Mouse (Mus musculus): ENCODE measurements around the gene 1600014C23Rik. TPM values are rescaled to one million over a fixed set of nuclear protein-coding genes. Genes with fewer than 3 reads are reported as not detected.

Gene 1600014C23Rik
- 2.7 TPM for polyA plus RNA-seq (2014; fragmentation: Illumina TruSeq; extraction: RNeasy Lipid Tissue Mini Kit (QIAGEN cat#74804); ENCODE audit: low read depth, low replicate concordance)

DNA sequence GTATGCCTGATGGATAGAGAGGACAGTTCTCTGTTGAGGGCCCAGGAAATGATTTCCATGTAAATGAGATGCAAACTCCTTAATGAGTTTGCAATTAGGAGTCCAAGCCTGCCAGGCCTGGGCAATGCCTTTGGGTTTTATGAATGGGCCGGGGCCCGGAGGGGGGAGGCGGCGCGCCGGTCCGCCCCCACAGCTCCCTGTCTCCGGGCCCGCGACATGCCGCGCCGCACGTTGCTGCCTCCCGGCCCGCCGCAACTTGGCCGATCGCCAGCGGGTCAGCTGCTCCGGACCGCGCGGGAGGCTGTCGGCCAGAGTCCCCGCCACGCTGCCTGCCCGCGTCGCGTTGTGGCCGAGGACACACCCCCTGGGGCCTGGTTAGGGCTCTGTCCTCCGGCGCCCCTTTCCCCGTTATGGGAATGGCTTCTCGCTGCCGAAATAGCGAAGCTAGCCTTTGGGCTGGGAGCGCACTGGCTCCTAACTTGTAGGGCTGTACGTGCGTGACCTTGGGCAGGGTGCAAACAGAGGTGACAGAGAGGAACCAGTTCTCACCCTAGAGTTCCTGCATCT is at the start of gene 1600014C23Rik:
Gene 1600014C23Rik, minus strand, starts transcription at position 110 of the 567 bp plus-strand sequence.

DNA sequence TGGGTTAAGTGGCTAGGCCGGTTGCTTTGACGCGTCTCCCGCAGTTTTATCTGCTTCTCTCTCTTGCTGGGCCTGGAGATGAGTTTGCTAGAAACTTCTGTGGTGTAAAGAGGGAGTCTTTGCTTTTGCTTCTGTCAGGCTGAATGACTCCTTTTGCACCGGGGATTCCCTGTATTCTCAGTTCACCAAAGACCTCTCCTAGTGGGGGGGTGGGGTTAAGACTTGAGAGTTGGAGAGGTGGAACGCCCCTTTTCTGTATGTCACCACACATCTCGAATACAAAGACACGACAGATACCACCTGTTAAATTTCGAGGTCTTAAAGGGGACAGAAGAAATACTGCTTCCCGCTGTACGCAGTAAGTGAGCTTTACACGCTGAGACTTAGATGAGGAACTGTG is 46.9 kb downstream of the 1600014C23Rik start, which contains the start of gene Tmem63b:
Gene Tmem63b, minus strand, starts transcription at position 190 of the 400 bp plus-strand sequence.

DNA sequence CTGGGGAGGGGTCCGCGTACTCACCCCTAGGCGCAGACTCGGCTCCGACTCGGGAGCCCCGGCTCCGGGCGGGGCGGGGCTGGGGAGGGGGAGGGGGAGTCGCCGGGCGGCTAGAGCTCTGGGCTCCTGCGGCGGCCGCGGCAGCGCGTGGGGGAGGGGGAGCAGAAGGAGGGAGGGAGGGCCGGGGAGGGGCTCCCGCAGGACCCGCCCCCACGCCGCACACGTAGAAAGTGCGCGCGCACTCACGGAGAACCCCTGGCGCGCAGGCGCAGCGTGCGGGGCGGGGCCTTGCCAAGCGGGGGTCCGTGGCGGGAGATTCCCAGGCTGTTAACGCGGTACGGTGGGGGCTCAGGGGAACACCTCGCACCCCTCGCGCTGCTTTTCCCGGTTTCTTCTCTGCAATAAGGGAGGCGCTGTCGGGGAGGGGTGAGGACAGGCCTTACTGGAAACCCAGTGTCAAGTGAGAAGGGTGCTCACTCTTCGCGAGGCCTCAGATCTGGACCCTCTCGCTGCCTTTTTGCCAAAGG is 47.5 kb downstream of the 1600014C23Rik start, which contains the start of gene Mrpl14:
Gene Mrpl14, plus strand, starts transcription at position 230 of the 527 bp plus-strand sequence.

Other genes with a start within 250 kb of the 1600014C23Rik start
- 6.2 TPM for gene Aars2, start 227.0 kb downstream of the 1600014C23Rik start, polyA plus RNA-seq (2014; fragmentation: Illumina TruSeq; extraction: RNeasy Lipid Tissue Mini Kit (QIAGEN cat#74804); ENCODE audit: low read depth, low replicate concordance)
- gene Tcte1, start 210.4 kb downstream of the 1600014C23Rik start, polyA plus RNA-seq (2014; fragmentation: Illumina TruSeq; extraction: RNeasy Lipid Tissue Mini Kit (QIAGEN cat#74804); ENCODE audit: low read depth, low replicate concordance): 4.0 TPM
- gene Tmem151b, start 184.2 kb downstream of the 1600014C23Rik start, polyA plus RNA-seq (2014; fragmentation: Illumina TruSeq; extraction: RNeasy Lipid Tissue Mini Kit (QIAGEN cat#74804); ENCODE audit: low read depth, low replicate concordance): 0.81 TPM
- 6.0 TPM for gene Nfkbie, start 178.1 kb downstream of the 1600014C23Rik start, polyA plus RNA-seq (2014; fragmentation: Illumina TruSeq; extraction: RNeasy Lipid Tissue Mini Kit (QIAGEN cat#74804); ENCODE audit: low read depth, low replicate concordance)
- gene Slc35b2, start 170.0 kb downstream of the 1600014C23Rik start, polyA plus RNA-seq (2014; fragmentation: Illumina TruSeq; extraction: RNeasy Lipid Tissue Mini Kit (QIAGEN cat#74804); ENCODE audit: low read depth, low replicate concordance): 59.7 TPM
- 844 TPM for gene Hsp90ab1, start 160.6 kb downstream of the 1600014C23Rik start, polyA plus RNA-seq (2014; fragmentation: Illumina TruSeq; extraction: RNeasy Lipid Tissue Mini Kit (QIAGEN cat#74804); ENCODE audit: low read depth, low replicate concordance)
- 69.4 TPM for gene Slc29a1, start 134.2 kb downstream of the 1600014C23Rik start, polyA plus RNA-seq (2014; fragmentation: Illumina TruSeq; extraction: RNeasy Lipid Tissue Mini Kit (QIAGEN cat#74804); ENCODE audit: low read depth, low replicate concordance)
- gene Mymx, start 131.7 kb downstream of the 1600014C23Rik start, polyA plus RNA-seq (2014; fragmentation: Illumina TruSeq; extraction: RNeasy Lipid Tissue Mini Kit (QIAGEN cat#74804); ENCODE audit: low read depth, low replicate concordance): not detected
- gene Capn11, start 74.5 kb downstream of the 1600014C23Rik start, polyA plus RNA-seq (2014; fragmentation: Illumina TruSeq; extraction: RNeasy Lipid Tissue Mini Kit (QIAGEN cat#74804); ENCODE audit: low read depth, low replicate concordance): 0.37 TPM
- 73.1 TPM for gene Mrpl14, start 47.5 kb downstream of the 1600014C23Rik start, polyA plus RNA-seq (2014; fragmentation: Illumina TruSeq; extraction: RNeasy Lipid Tissue Mini Kit (QIAGEN cat#74804); ENCODE audit: low read depth, low replicate concordance)
- gene Tmem63b, start 46.9 kb downstream of the 1600014C23Rik start, polyA plus RNA-seq (2014; fragmentation: Illumina TruSeq; extraction: RNeasy Lipid Tissue Mini Kit (QIAGEN cat#74804); ENCODE audit: low read depth, low replicate concordance): 39.0 TPM

All from adipose tissue, adult 10 weeks (tissue).